Mouse (Mus musculus) layer of hippocampus, adult 2 months (tissue): ENCODE measurements around the gene Tmcc1. TPM values are rescaled to one million over a fixed set of nuclear protein-coding genes. Genes with fewer than 3 reads are reported as not detected.

ENCODE experiments used
- DNase-seq, 2 experiments: peaks; one replicate each; pipeline ENCODE4 v3.0.0; 2022; ENCODE audit warnings: low spot score in 2 of 2
- H3K27ac ChIP-seq: fragments of 200-600 bp; 2 replicates; pipeline ENCODE4 v1.8.1; 2022
- H3K4me3 ChIP-seq: fragments of 200-600 bp; 2 replicates; pipeline ENCODE4 v1.8.1; 2022; ENCODE audit warnings: mild to moderate bottlenecking
- CTCF ChIP-seq: fragments of 200-600 bp; conservative IDR thresholded peaks from 2 replicates; pipeline ENCODE4 v1.8.1; 2022; ENCODE audit warnings: antibody characterized with exemption, mild to moderate bottlenecking, moderate library complexity
- total RNA-seq, 2 experiments: library from RNA; stranded (reverse); gene quantifications; 2 replicates each; pipeline ENCODE4 v1.2.3; 2021

Gene Tmcc1
- total RNA-seq, 2 experiments from 2014 or later = 83.2 to 85.3 TPM

- no peak for DNase-seq
- no peak overlapping the region for H3K27ac ChIP-seq
- H3K4me3 ChIP-seq = no peak overlapping the region
- no peak for TF ChIP-seq CTCF
Observed at GRCm38 (mm10) chr6:116015902-116016301, 177.4 kb downstream of the Tmcc1 start.

DNA sequence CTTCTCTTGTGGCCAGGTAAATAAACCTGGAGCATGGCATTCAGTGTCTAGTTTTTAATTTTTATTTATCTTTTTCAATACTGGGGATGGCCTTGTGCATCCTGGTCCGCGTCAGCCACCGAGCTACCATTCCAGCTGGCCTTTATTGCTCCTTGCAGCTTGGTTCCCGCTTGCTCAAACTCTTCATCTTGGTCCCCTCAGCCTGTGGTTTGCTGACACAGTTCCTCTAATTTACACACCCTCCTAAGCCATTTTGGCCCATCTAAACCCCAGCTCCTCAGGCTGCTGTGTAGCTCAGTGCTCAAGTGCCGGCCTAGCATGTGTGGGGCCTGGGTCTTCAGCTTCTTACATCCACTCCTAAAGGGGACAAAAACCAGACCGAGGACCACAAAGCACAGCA, 179.2 kb downstream of the Tmcc1 start:
- Histone ChIP-seq H3K4me3 (no peak overlapping the region), H3K27ac (no peak overlapping the region)
- TF ChIP-seq CTCF = no peak
- DNase-seq = no peak

DNA sequence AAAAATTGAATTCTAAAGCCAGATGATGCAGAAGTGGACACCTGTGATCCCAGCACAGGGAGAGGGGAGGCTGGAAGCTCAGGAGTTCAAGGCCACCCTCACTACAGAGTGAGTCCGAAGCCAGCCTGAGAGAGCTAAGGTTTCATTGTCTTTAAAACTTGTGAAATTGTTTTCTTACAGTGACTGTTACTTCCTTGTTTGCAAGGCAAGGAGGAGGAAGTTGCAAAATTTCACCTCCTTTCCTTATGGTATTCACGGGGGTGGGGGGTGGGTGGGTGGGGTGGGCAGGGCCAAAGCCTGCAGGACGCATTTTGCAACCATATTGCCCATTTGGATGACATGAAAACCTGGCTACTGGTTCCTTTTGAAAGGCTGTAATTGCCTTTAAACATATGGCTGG, 179.6 kb downstream of the Tmcc1 start:
- TF ChIP-seq CTCF = no peak
- no peak for DNase-seq
- Histone ChIP-seq H3K27ac (no peak overlapping the region), H3K4me3 (no peak overlapping the region)

DNA sequence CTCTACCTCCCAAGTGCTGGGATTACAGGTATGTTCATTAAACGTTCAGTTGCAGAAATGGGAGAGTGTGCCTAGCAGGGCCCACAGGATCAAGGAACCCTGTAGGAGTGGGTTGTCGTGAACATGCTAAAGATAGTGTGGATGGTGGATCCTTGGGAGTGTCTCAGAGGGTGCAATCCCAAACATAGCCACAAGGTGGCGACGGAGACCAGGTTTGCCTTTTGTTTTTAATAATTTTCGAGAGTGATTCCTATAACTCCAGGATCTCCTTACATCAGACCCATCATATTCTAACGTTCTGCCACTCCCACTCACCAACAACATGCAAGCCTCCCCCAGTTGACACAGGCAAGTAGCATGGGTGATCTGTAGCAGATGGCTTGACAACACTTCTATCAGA, 182.7 kb downstream of the Tmcc1 start:
- Histone ChIP-seq H3K4me3 (no peak overlapping the region), H3K27ac (no peak overlapping the region)
- peak; percentile 99 for TF ChIP-seq CTCF
- DNase-seq = peak; percentile 86 to 91

DNA sequence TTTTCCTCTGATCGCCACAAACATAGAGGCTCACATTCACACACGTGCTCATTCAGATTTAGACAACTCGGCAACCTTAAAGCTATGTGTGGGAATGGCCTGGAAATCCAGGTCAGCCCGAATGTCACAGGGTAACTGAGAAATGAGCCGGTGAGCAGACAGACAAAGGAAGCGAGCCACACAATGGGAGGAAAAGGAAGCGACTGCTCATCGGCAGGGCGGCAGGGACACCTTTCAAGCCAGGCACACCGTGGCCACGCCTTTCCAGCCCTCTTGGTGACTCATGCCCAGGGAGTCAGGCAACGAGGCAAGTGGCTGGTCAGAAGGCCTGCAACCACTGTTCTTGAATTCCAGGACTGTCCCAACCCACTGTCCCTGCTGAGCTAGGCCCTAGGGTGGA, 183.9 kb downstream of the Tmcc1 start:
- Histone ChIP-seq H3K4me3 (no peak overlapping the region), H3K27ac (no peak overlapping the region)
- no peak for DNase-seq
- no peak for TF ChIP-seq CTCF

DNA sequence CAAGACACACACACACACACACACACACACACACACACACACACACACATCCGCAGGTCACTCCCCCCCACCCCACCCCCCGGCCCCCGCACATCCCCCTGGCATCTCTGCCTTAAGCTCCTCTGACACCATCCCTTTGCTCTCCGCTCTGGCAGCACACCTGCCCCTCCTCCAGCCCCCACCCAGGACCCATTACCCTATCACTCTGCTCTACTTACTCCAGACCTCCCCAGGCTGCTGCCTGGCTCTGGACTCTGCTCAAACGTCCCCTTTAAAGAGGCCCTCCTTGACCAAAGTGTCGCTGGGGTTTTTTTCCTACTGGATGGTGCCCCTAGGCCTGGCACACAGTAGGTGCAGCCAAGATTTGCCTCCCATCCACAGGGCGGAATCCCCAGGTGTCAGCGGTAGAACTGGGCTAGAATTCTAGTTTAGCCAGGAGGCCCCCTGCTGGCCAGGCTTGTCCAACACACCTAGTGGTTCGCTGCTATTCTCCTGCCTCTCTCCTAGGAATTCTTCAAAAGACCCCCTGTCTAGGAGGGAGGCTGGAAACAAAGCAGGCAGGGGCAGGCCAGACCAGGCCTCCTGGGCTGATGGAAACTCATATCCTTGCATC, 185.6 kb downstream of the Tmcc1 start:
- Histone ChIP-seq H3K27ac (no peak overlapping the region), H3K4me3 (no peak overlapping the region)
- TF ChIP-seq CTCF = peak; percentile 93
- peak in 1 of 2 experiments; percentile 74 for DNase-seq

GRCm38 (mm10) chr6:116006731-116007130, 186.6 kb downstream of the Tmcc1 start:
- no peak for TF ChIP-seq CTCF
- no peak for DNase-seq
- no peak overlapping the region for H3K4me3 ChIP-seq
- H3K27ac ChIP-seq = peak overlapping the region; percentile 80

- no peak overlapping the region for H3K4me3 ChIP-seq
- TF ChIP-seq CTCF = no peak
- peak overlapping the region; percentile 80; the same call in 1 of the 2 replicates for H3K27ac ChIP-seq
- no peak for DNase-seq
Observed at GRCm38 (mm10) chr6:116005959-116006288, 187.4 kb downstream of the Tmcc1 start.

- H3K4me3 ChIP-seq = no peak overlapping the region
- no peak for TF ChIP-seq CTCF
- no peak overlapping the region; the same call in 1 of the 2 replicates for H3K27ac ChIP-seq
- no peak for DNase-seq
Observed at GRCm38 (mm10) chr6:116005275-116005958, 187.9 kb downstream of the Tmcc1 start.

GRCm38 (mm10) chr6:116004716-116005115, 188.6 kb downstream of the Tmcc1 start:
- TF ChIP-seq CTCF = no peak
- no peak for DNase-seq
- H3K27ac ChIP-seq = no peak overlapping the region
- no peak overlapping the region for H3K4me3 ChIP-seq

GRCm38 (mm10) chr6:116004069-116004468, 189.2 kb downstream of the Tmcc1 start:
- no peak overlapping the region for H3K27ac ChIP-seq
- no peak for TF ChIP-seq CTCF
- H3K4me3 ChIP-seq = no peak overlapping the region
- DNase-seq = no peak

GRCm38 (mm10) chr6:116003516-116003915, 189.8 kb downstream of the Tmcc1 start:
- no peak for DNase-seq
- Histone ChIP-seq H3K4me3 (no peak overlapping the region), H3K27ac (no peak overlapping the region)
- TF ChIP-seq CTCF = no peak

- H3K27ac ChIP-seq = no peak overlapping the region
- TF ChIP-seq CTCF = no peak
- no peak overlapping the region for H3K4me3 ChIP-seq
- DNase-seq = no peak
Observed at GRCm38 (mm10) chr6:116002311-116003104, 190.8 kb downstream of the Tmcc1 start.

- no peak for DNase-seq
- Histone ChIP-seq H3K27ac (no peak overlapping the region), H3K4me3 (no peak overlapping the region)
- TF ChIP-seq CTCF = no peak
Observed at GRCm38 (mm10) chr6:116000851-116001250, 192.4 kb downstream of the Tmcc1 start.
